Mouse (Mus musculus) stomach, embryonic 14.5 days (tissue): Measurements from ENCODE around the gene Rmnd5b. TPM values are rescaled to one million over a fixed set of nuclear protein-coding genes. Genes with fewer than 3 reads are reported as not detected.
"Not testable (repeated sequence)": the region's sequence is repeated elsewhere in the genome, so short reads cannot be mapped to it uniquely, and the experiment has no call there.

Source experiments
- ATAC-seq: fragments of 200-750 bp; cut with Nextera tagmentation; 2 replicates; pipeline ENCODE4 v1.8.0; 2017; ENCODE audit warnings: low read depth, moderate TSS enrichment; ENCODE audit not compliant: insufficient number of reproducible peaks, insufficient read depth, low FRiP score
- H3K27ac ChIP-seq: fragments of 300-500 bp; sonication (generic); 2 replicates; pipeline ENCODE4 v1.5.1; 2014; ENCODE audit warnings: mild to moderate bottlenecking, low read length, moderate library complexity, mixed read lengths
- H3K27me3 ChIP-seq: fragments of 300-500 bp; sonication (generic); 2 replicates; pipeline ENCODE4 v1.6.1; 2014; ENCODE audit warnings: low read length, control low read depth, mixed read lengths; ENCODE audit not compliant: control insufficient read depth, insufficient read depth
- H3K36me3 ChIP-seq: fragments of 300-500 bp; sonication (generic); 2 replicates; pipeline ENCODE4 v1.6.1; 2014; ENCODE audit warnings: mild to moderate bottlenecking, control low read depth, low read length, moderate library complexity, mixed read lengths; ENCODE audit not compliant: control insufficient read depth, insufficient read depth
- H3K4me1 ChIP-seq: fragments of 300-500 bp; sonication (generic); 2 replicates; pipeline ENCODE4 v1.6.1; 2014; ENCODE audit warnings: low read length, control low read depth, mixed read lengths; ENCODE audit not compliant: control insufficient read depth, insufficient read depth
- H3K4me2 ChIP-seq: fragments of 300-500 bp; sonication (generic); replicated peaks from 2 replicates; pipeline ENCODE4 v1.6.1; 2014; ENCODE audit warnings: low read depth, low read length, control low read depth
- H3K4me3 ChIP-seq: fragments of 300-500 bp; sonication (generic); 2 replicates; pipeline ENCODE4 v1.5.1; 2014; ENCODE audit warnings: low read depth, low read length, control low read depth
- H3K9ac ChIP-seq: fragments of 300-500 bp; sonication (generic); replicated peaks from 2 replicates; pipeline ENCODE4 v1.6.1; 2014; ENCODE audit warnings: low read depth, mild to moderate bottlenecking, control low read depth, low read length, moderate library complexity, mixed read lengths
- H3K9me3 ChIP-seq: fragments of 300-500 bp; sonication (generic); 2 replicates; pipeline ENCODE4 v1.6.1; 2016; ENCODE audit warnings: low read depth, low read length, control low read depth; ENCODE audit not compliant: control insufficient read depth
- WGBS: fragments of 180-500 bp; shearing (Covaris S2); extraction: QIAGEN DNeasy Blood & Tissue Kit; methylation state at CpG from one replicate; pipeline ENCODE4 v1.1.7; 2014; 5-methylcytosine and 5-hydroxymethylcytosine counted together
- polyA plus RNA-seq: library from polyadenylated mRNA; unstranded; fragments of >200 nt; fragmentation: Nextera tagmentation; extraction: Ambion mirVana; gene quantifications from 2 replicates; pipeline ENCODE4 v1.2.1, GENCODE M21; 2014

Gene Rmnd5b
- polyA plus RNA-seq, 1 experiment from 2014 or later = 42.6 TPM

DNA sequence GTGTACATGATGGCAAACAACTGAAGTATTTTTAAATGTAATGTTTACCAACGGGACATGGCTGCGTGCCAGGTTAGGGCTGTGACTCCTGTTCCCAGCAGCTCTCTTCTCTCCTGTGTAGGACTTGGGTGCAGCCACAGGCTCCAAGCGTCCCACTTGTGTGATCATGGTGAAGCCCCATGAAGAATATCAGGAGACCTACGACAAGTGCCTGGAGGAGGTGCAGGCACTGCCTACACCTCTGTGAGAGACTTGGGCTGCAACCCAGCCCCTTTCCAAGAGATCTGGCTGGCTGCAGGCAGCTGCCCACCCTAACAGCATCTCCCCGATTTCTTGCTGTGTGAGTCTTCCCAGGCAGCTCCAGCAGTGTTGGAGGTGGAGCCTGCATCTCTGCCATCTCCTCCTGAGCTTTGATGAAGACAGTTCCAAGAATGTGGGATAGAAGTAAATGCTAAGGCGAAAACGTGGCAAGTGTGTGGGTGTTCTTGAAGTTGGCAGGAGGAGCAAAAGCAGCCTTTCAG lies 12.7 kb downstream of the Rmnd5b start:
- H3K4me2 ChIP-seq = no peak overlapping the region
- H3K36me3 ChIP-seq = peaks cover 36% of the 10 kb centered on the region
- H3K4me3 ChIP-seq = no peak overlapping the region
- H3K27me3 ChIP-seq = no peaks in the 10 kb centered on the region
- H3K9ac ChIP-seq = no peak overlapping the region
- no peak overlapping the region for H3K27ac ChIP-seq
- no peaks in the 10 kb centered on the region for H3K9me3 ChIP-seq
- peaks cover 6% of the 10 kb centered on the region; the same call in 1 of the 2 replicates for H3K4me1 ChIP-seq
- ATAC-seq = no peak
- WGBS = 82% methylated on average over 7 of the region's 7 CpGs

- no peak for ATAC-seq
- Histone ChIP-seq H3K27ac (no peak overlapping the region), H3K4me3 (no peak overlapping the region), H3K9me3 (no peaks in the 10 kb centered on the region), H3K27me3 (no peaks in the 10 kb centered on the region), H3K4me1 (peaks cover 6% of the 10 kb centered on the region; the same call in 1 of the 2 replicates), H3K4me2 (no peak overlapping the region), H3K36me3 (peaks cover 32% of the 10 kb centered on the region), H3K9ac (no peak overlapping the region)
- 92% methylated on average over 2 of the region's 2 CpGs for WGBS
Measured at GRCm38 (mm10) chr11:51621776-51622175, 13.9 kb downstream of the Rmnd5b start.

GRCm38 (mm10) chr11:51620084-51620483 lies 15.6 kb downstream of the Rmnd5b start:
- ATAC-seq = no peak
- peak overlapping the region; percentile 78 for H3K4me2 ChIP-seq
- no peaks in the 10 kb centered on the region for H3K9me3 ChIP-seq
- H3K4me3 ChIP-seq = peak overlapping the region; percentile 90
- peaks cover 28% of the 10 kb centered on the region for H3K36me3 ChIP-seq
- no peaks in the 10 kb centered on the region for H3K27me3 ChIP-seq
- H3K4me1 ChIP-seq = peaks cover 13% of the 10 kb centered on the region; the same call in 1 of the 2 replicates
- H3K27ac ChIP-seq = peak overlapping the region; percentile 52; the same call in 1 of the 2 replicates
- under 1% methylated on average over 11 of the region's 11 CpGs for WGBS
- H3K9ac ChIP-seq = peak overlapping the region; percentile 78

DNA sequence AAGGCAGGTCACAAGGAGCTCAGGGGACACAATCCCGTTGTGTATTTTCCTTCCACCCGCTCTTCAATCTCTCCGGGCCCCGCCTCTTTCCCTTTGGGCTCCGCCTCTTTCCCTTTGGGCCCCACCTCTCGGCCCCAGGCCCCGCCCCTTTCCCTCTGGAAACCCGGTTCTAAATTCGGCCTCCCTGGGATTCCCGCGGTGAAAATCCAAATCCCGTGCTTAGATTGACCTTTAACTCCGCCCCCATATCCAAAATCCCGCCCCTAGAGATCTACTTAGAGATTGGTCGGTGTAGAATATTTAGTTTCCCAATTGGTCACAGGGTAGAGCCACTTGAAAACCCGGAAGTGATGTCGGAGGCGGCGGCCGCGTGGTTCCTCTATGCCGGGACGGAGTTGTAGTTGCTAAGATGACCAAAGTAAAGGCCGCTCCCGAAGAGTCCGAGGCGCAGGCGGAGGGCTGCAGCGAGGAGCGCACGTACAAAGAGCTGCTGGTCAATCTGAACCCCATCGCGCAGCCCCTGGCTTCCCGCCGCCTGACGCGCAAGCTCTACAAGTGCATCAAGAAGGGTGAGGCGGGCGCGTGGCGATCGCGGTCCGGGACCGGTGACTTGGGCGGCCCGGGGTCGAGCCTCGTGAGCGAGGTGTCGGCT lies 16.2 kb downstream of the Rmnd5b start, which contains the start of gene Nhp2:
Gene Nhp2 (plus strand): TSS at position 327 of the 652 bp plus-strand sequence.
- no peaks in the 10 kb centered on the region for H3K27me3 ChIP-seq
- peak within 1 kb of the TSS; percentile 78 for H3K4me2 ChIP-seq
- peak within 1 kb of the TSS; percentile 78 for H3K9ac ChIP-seq
- H3K9me3 ChIP-seq = no peaks in the 10 kb centered on the region
- peak within 1 kb of the TSS; percentile 52; the same call in 1 of the 2 replicates for H3K27ac ChIP-seq
- WGBS = under 1% methylated on average over 51 of the region's 51 CpGs
- peak; percentile 93 for ATAC-seq
- peak within 1 kb of the TSS; percentile 90 for H3K4me3 ChIP-seq
- H3K36me3 ChIP-seq = peaks cover 23% of the 10 kb centered on the region; the same call in 1 of the 2 replicates
- peaks cover 19% of the 10 kb centered on the region; the same call in 1 of the 2 replicates for H3K4me1 ChIP-seq

DNA sequence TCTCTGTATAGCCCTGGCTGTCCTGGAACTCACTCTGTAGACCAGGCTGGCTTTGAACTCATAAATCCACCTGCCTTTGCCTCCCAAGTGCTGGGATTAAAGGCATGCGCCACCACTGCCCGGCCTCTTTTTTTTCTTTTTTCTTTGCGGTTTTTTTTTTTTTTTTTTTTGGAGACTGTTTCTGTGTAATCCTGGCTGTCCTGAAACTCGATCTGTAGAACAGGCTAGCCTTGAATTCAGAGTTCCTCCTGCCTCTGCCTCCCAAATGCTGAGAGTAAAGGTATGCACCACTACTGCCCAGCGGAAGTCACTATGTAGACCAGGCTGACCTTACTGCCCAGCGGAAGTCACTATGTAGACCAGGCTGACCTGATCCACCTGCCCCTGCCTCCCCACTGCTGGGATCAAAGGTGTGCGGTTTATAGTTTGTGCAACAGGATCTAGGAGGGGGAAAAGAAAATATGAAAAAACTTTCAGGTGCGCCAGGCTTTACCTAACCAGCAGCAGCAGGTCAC lies 16.7 kb downstream of the Rmnd5b start:
- Histone ChIP-seq H3K27ac (no peak overlapping the region), H3K4me3 (peak overlapping the region; percentile 90), H3K36me3 (peaks cover 21% of the 10 kb centered on the region; the same call in 1 of the 2 replicates), H3K4me1 (peaks cover 22% of the 10 kb centered on the region; the same call in 1 of the 2 replicates), H3K9me3 (no peaks in the 10 kb centered on the region), H3K27me3 (no peaks in the 10 kb centered on the region), H3K4me2 (peak overlapping the region; percentile 78), H3K9ac (no peak overlapping the region)
- peak; percentile 3; the same call in 1 of the 2 replicates for ATAC-seq
- 44% methylated on average over 8 of the region's 8 CpGs for WGBS

- 3% methylated on average over 4 of the region's 4 CpGs for WGBS
- H3K4me3 ChIP-seq = no peak overlapping the region
- no peak overlapping the region for H3K9ac ChIP-seq
- ATAC-seq = 0 out of 2 replicates have a peak, but pooled peaks have one; percentile 3
- H3K27ac ChIP-seq = no peak overlapping the region
- H3K4me1 ChIP-seq = peaks cover 22% of the 10 kb centered on the region; the same call in 1 of the 2 replicates
- H3K27me3 ChIP-seq = no peaks in the 10 kb centered on the region
- peaks cover 9% of the 10 kb centered on the region; the same call in 1 of the 2 replicates for H3K36me3 ChIP-seq
- H3K4me2 ChIP-seq = no peak overlapping the region
- H3K9me3 ChIP-seq = no peaks in the 10 kb centered on the region
Measured at GRCm38 (mm10) chr11:51617693-51618092, 18.0 kb downstream of the Rmnd5b start.

DNA sequence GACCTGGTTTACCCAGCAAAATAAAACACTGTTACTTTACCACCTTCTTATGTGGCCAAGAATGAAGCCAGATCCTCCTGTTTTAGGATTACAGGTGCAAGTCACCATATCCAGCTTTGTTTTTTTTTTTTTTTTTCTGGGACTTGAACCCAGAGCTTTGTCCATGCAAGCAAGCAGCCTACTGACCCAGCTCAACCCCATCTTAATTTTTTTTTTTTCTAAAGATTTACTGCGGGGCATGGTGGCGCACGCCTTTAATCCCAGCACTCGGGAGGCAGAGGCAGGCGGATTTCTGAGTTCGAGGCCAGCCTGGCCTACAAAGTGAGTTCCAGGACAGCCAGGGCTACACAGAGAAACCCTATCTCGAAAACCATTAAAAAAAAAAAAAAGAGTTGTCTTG lies 19.6 kb downstream of the Rmnd5b start:
- not testable (repeated sequence) for H3K36me3 ChIP-seq, H3K27me3 ChIP-seq, ATAC-seq, H3K9me3 ChIP-seq
- Histone ChIP-seq H3K9ac (0 out of 2 replicates have a peak overlapping the region, but pooled peaks have one; percentile 45), H3K4me1 (peaks cover 22% of the 10 kb centered on the region; the same call in 1 of the 2 replicates), H3K4me2 (peak overlapping the region; percentile 56), H3K27ac (peak overlapping the region; percentile 96), H3K4me3 (peak overlapping the region; percentile 27)
- 91% methylated on average over 7 of the region's 7 CpGs for WGBS

GRCm38 (mm10) chr11:51615601-51616000 lies 20.1 kb downstream of the Rmnd5b start:
- Histone ChIP-seq H3K36me3 (no peaks in the 10 kb centered on the region), H3K9ac (peak overlapping the region; percentile 45; the same call in 1 of the 2 replicates), H3K9me3 (no peaks in the 10 kb centered on the region), H3K4me1 (peaks cover 19% of the 10 kb centered on the region; the same call in 1 of the 2 replicates), H3K27ac (peak overlapping the region; percentile 96), H3K4me2 (peak overlapping the region; percentile 56), H3K27me3 (no peaks in the 10 kb centered on the region), H3K4me3 (peak overlapping the region; percentile 27)
- 4% methylated on average over 14 of the region's 14 CpGs for WGBS
- ATAC-seq = peak; percentile 66; the same call in 1 of the 2 replicates
